Mouse (Mus musculus) stomach, postnatal 0 days (tissue): Measurements from ENCODE around the gene Wscd1. TPM values are rescaled to one million over a fixed set of nuclear protein-coding genes. Genes with fewer than 3 reads are reported as not detected.

ENCODE experiments used
- ATAC-seq: fragments of 200-750 bp; cut with Nextera tagmentation; 2 replicates; pipeline ENCODE4 v1.8.0; 2017; ENCODE audit not compliant: low FRiP score, low TSS enrichment
- DNase-seq: peaks from one replicate; pipeline ENCODE4 v3.0.0-alpha.2; 2016; ENCODE audit warnings: low spot score
- H3K27ac ChIP-seq: fragments of 300-500 bp; sonication (generic); replicated peaks from 2 replicates; pipeline ENCODE4 v1.5.1; 2014; ENCODE audit warnings: mild to moderate bottlenecking, control low read depth
- H3K27me3 ChIP-seq: fragments of 300-500 bp; sonication (generic); 2 replicates; pipeline ENCODE4 v1.6.1; 2014; ENCODE audit warnings: low read length; ENCODE audit not compliant: control insufficient read depth, insufficient read depth
- H3K36me3 ChIP-seq: fragments of 300-500 bp; sonication (generic); 2 replicates; pipeline ENCODE4 v1.6.1; 2014; ENCODE audit warnings: low read length, mixed read lengths; ENCODE audit not compliant: control insufficient read depth, insufficient read depth
- H3K4me1 ChIP-seq: fragments of 300-500 bp; sonication (generic); replicated peaks from 2 replicates; pipeline ENCODE4 v1.6.1; 2014; ENCODE audit warnings: antibody characterized with exemption; ENCODE audit not compliant: control insufficient read depth, insufficient read depth
- H3K4me2 ChIP-seq: fragments of 300-500 bp; sonication (generic); replicated peaks from 2 replicates; pipeline ENCODE4 v1.6.1; 2014; ENCODE audit warnings: low read depth, mild to moderate bottlenecking, control low read depth, moderate library complexity
- H3K4me3 ChIP-seq: fragments of 300-500 bp; sonication (generic); 2 replicates; pipeline ENCODE4 v1.5.1; 2014; ENCODE audit warnings: low read depth, low read length, control low read depth
- H3K9ac ChIP-seq: fragments of 300-500 bp; sonication (generic); 2 replicates; pipeline ENCODE4 v1.6.1; 2014; ENCODE audit warnings: mild to moderate bottlenecking, low read length, control low read depth, mixed read lengths
- H3K9me3 ChIP-seq: fragments of 300-500 bp; sonication (generic); 2 replicates; pipeline ENCODE4 v1.6.1; 2016; ENCODE audit warnings: low read length; ENCODE audit not compliant: control insufficient read depth
- CTCF ChIP-seq: IDR thresholded peaks from 2 replicates; pipeline ENCODE4 v1.5.1; 2016; ENCODE audit warnings: antibody characterized with exemption, low read depth, mild to moderate bottlenecking, moderate library complexity
- EP300 ChIP-seq: optimal IDR thresholded peaks from 2 replicates; pipeline ENCODE3; 2016; ENCODE audit warnings: antibody characterized with exemption
- WGBS: fragments of 180-500 bp; shearing (Covaris S2); extraction: QIAGEN DNeasy Blood & Tissue Kit; methylation state at CpG from one replicate; pipeline ENCODE4 v1.1.7; 2014; 5-methylcytosine and 5-hydroxymethylcytosine counted together
- polyA plus RNA-seq: library from polyadenylated mRNA; unstranded; fragments of >200 nt; fragmentation: Nextera tagmentation; extraction: Ambion mirVana; gene quantifications from 2 replicates; pipeline ENCODE4 v1.2.1, GENCODE M21; 2015

The Wscd1 gene
- polyA plus RNA-seq, 1 experiment from 2014 or later = 1.5 TPM

- 65% methylated on average over 2 of the region's 2 CpGs for WGBS
- Histone ChIP-seq H3K9me3 (no peaks in the 10 kb centered on the region), H3K4me3 (no peak overlapping the region), H3K9ac (no peak overlapping the region), H3K27me3 (no peaks in the 10 kb centered on the region), H3K27ac (no peak overlapping the region), H3K4me1 (no peaks in the 10 kb centered on the region), H3K36me3 (no peaks in the 10 kb centered on the region), H3K4me2 (no peak overlapping the region)
- ATAC-seq (no peak), DNase-seq (no peak)
- no peak for TF ChIP-seq CTCF
- TF ChIP-seq EP300 = no peak
These were observed 15.0 kb downstream of the Wscd1 start for GRCm38 (mm10) chr11:71764743-71765142.

DNA sequence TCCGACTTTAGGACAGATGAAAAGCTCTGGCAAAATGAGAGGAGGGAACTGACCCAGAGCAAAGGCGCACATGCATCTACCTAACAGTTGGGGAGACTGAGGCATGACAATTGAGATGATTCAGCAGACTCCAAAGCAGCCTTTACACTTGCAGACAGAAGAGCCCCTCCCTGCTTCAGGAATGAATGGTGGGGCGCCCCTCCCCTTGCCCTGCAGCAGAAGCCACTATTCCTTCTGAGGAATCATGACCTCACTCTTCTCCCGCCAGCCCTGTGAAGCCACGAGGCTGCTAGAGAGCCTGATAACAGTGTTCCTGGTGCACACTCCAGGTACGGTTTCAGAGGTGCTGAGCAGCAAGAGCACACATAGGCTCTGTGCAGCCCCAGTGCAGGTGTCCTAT lies 15.6 kb downstream of the Wscd1 start:
- H3K4me3 ChIP-seq = no peak overlapping the region
- no peaks in the 10 kb centered on the region for H3K27me3 ChIP-seq
- H3K4me2 ChIP-seq = no peak overlapping the region
- no peaks in the 10 kb centered on the region for H3K36me3 ChIP-seq
- H3K27ac ChIP-seq = no peak overlapping the region
- DNase-seq (no peak), ATAC-seq (no peak)
- no peaks in the 10 kb centered on the region for H3K4me1 ChIP-seq
- no peak for TF ChIP-seq EP300
- TF ChIP-seq CTCF = no peak
- H3K9ac ChIP-seq = no peak overlapping the region
- H3K9me3 ChIP-seq = no peaks in the 10 kb centered on the region
- 55% methylated on average over 6 of the region's 6 CpGs for WGBS

- ATAC-seq (no peak), DNase-seq (no peak)
- Histone ChIP-seq H3K36me3 (no peaks in the 10 kb centered on the region), H3K9ac (no peak overlapping the region), H3K27ac (no peak overlapping the region), H3K4me2 (no peak overlapping the region), H3K9me3 (no peaks in the 10 kb centered on the region), H3K27me3 (no peaks in the 10 kb centered on the region), H3K4me1 (no peaks in the 10 kb centered on the region), H3K4me3 (no peak overlapping the region)
- 93% methylated on average over 1 of the region's 1 CpGs for WGBS
- TF ChIP-seq EP300 (no peak), CTCF (no peak)
These were observed 16.7 kb downstream of the Wscd1 start for GRCm38 (mm10) chr11:71766380-71766779.

- no peak overlapping the region for H3K9ac ChIP-seq
- DNase-seq (no peak), ATAC-seq (no peak)
- H3K9me3 ChIP-seq = no peaks in the 10 kb centered on the region
- WGBS = 79% methylated on average over 3 of the region's 3 CpGs
- no peak for TF ChIP-seq CTCF
- TF ChIP-seq EP300 = no peak
- H3K4me1 ChIP-seq = no peaks in the 10 kb centered on the region
- no peaks in the 10 kb centered on the region for H3K36me3 ChIP-seq
- H3K27me3 ChIP-seq = no peaks in the 10 kb centered on the region
- H3K4me2 ChIP-seq = no peak overlapping the region
- H3K27ac ChIP-seq = no peak overlapping the region
- no peak overlapping the region for H3K4me3 ChIP-seq
These were observed 18.0 kb downstream of the Wscd1 start for GRCm38 (mm10) chr11:71767726-71768125.

DNA sequence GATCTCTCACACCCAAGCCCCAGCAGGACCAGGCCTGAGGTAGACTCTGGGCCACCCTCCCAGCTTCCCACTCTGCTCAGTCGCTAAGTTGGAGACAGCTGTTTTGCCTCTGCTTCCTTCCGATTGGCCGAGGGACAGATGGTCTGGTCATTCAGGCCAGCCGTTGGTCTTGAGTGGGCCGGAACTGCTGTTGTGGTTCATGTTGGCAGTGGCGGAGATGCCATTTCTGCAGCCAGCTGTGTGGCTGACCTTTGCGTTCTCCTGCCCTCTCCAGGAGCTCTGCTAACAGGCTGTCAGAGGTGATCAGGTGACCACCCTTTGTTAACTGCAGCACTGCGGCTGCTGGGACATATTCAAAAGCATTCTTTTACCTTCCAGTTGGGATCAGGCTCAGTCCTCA lies 20.0 kb downstream of the Wscd1 start:
- Histone ChIP-seq H3K4me1 (no peaks in the 10 kb centered on the region), H3K9ac (no peak overlapping the region), H3K4me3 (no peak overlapping the region), H3K9me3 (no peaks in the 10 kb centered on the region), H3K27ac (no peak overlapping the region), H3K27me3 (no peaks in the 10 kb centered on the region), H3K36me3 (no peaks in the 10 kb centered on the region), H3K4me2 (no peak overlapping the region)
- DNase-seq = no peak
- TF ChIP-seq CTCF (no peak), EP300 (no peak)
- ATAC-seq = no peak
- 40% methylated on average over 8 of the region's 8 CpGs for WGBS

DNA sequence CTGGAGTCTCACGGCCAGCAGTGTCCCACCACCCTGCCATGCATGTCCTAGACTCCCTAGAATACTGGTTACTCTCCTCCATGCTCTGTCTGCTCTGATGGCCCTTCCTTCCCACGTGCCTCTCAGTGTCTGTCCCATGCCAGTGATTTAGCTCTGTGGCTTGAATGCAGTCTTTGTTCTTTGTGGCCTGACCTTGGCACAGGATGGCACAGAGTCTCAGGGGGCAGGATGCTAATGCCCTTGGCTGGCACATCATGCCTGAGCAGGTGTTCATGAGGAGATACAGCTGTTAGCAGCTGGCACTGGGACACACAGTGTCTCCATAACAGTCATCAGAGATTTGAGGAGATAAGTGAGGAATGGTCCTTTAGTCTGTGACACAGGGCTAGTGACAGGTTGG lies 20.8 kb downstream of the Wscd1 start:
- no peaks in the 10 kb centered on the region for H3K9me3 ChIP-seq
- TF ChIP-seq CTCF (no peak), EP300 (no peak)
- no peak for DNase-seq
- H3K36me3 ChIP-seq = no peaks in the 10 kb centered on the region
- H3K27me3 ChIP-seq = no peaks in the 10 kb centered on the region
- H3K4me2 ChIP-seq = no peak overlapping the region
- no peak overlapping the region for H3K9ac ChIP-seq
- WGBS = 61% methylated on average over 2 of the region's 2 CpGs
- H3K4me1 ChIP-seq = no peaks in the 10 kb centered on the region
- no peak for ATAC-seq
- no peak overlapping the region for H3K4me3 ChIP-seq
- H3K27ac ChIP-seq = no peak overlapping the region
